Mouse (Mus musculus): ENCODE data around the gene Rhot2. TPM values are rescaled to one million over a fixed set of nuclear protein-coding genes. Genes with fewer than 3 reads are reported as not detected.

Gene Rhot2
- polyA plus RNA-seq, 1 experiment = 69.0 TPM

DNA sequence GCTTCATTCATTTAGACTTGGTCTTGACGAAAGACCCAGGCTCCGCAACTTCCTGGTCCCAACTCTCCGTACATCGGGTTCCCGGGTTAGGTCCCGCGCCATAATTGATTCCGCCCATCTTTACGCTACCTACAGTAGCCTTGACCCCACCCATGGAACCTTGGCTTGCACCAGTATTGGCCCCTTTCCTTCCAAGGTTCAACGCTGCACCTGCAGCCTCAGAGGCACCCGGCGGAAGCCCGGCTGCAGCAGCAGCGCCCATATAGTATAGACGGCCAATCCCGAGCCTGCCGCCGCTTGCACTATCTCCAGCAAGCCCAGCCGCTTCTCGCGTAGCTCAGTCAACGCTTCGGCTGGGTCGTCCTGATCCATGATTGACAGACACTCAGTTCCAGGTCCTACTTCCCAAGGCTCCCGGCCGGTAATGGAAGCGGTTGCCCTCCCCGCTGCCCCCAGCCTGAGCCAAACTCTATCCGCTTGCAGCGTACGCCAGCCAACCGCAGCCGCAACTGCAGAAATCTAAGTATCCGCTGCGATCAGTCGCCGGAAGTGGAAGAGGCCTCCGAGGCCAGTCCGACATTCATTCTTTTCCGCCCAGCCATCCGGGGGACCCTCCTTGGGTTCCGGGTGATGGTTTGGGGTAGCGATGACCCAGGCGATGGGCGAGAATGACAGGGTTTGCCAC is 52.7 kb downstream of the Rhot2 start:
- Histone ChIP-seq H3K4me1 (ENCODE audit: control insufficient read depth, insufficient read depth, insufficient read length, low read length) (peaks cover 11% of the 10 kb centered on the region), H3K27ac (replicated peaks; ENCODE audit: low read depth, low read length) (peak overlapping the region; percentile 67), H3K4me3 (ENCODE audit: insufficient read depth, low read depth, low read length) (peak overlapping the region; percentile 70)

DNA sequence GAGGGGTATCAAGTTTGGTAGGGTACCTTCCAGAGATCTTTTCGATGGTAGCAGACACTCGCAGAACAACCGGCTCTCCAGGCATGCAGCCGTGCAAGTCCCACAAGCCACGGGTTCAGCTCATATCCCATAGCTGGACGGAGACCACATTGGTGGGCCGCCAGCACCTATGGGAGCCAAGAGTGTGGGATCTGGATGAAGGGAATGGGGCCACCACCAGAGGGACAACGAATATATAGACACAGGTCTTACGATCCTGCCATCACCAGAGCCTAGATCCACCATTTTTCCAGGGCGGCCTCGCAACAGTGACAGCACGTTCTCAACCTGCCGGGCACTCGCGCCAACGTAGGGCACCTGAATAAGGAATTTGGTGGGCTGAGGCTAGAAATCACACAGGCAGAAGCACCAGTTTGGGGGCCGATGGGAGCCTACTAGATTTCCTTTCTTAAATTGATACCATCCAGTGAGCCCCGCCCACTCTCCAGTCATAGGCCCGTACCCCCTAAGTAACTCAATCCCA is 53.3 kb downstream of the Rhot2 start:
- Histone ChIP-seq H3K27ac (replicated peaks; ENCODE audit: low read depth, low read length) (no peak overlapping the region), H3K4me3 (ENCODE audit: insufficient read depth, low read depth, low read length) (peak overlapping the region; percentile 70), H3K4me1 (ENCODE audit: control insufficient read depth, insufficient read depth, insufficient read length, low read length) (peaks cover 11% of the 10 kb centered on the region)

Other genes starting within 250 kb of the Rhot2 start
- not detected in 2 replicates for gene Gng13, start 127.7 kb downstream of the Rhot2 start, polyA plus RNA-seq (2012; ENCODE audit: insufficient read depth, insufficient read length, missing spikeins)
- 0.87 and 3.0 TPM in 2 replicates for gene Chtf18, start 117.4 kb downstream of the Rhot2 start, polyA plus RNA-seq (2012; ENCODE audit: insufficient read depth, insufficient read length, missing spikeins)
- 3.0 and 3.9 TPM in 2 replicates for gene Rpusd1, start 117.2 kb downstream of the Rhot2 start, polyA plus RNA-seq (2012; ENCODE audit: insufficient read depth, insufficient read length, missing spikeins)
- not detected in 2 replicates for gene Mslnl, start 108.8 kb downstream of the Rhot2 start, polyA plus RNA-seq (2012; ENCODE audit: insufficient read depth, insufficient read length, missing spikeins)
- gene Msln, start 90.5 kb downstream of the Rhot2 start, polyA plus RNA-seq (2012; ENCODE audit: insufficient read depth, insufficient read length, missing spikeins) = not detected in 2 replicates
- gene Narfl, start 71.1 kb downstream of the Rhot2 start, polyA plus RNA-seq (2012; ENCODE audit: insufficient read depth, insufficient read length, missing spikeins) = 40.5 and 42.4 TPM in 2 replicates
- gene Haghl, start 59.2 kb downstream of the Rhot2 start, polyA plus RNA-seq (2012; ENCODE audit: insufficient read depth, insufficient read length, missing spikeins) = 5.0 and 5.9 TPM in 2 replicates
- not detected in 2 replicates for gene Ccdc78, start 58.3 kb downstream of the Rhot2 start, polyA plus RNA-seq (2012; ENCODE audit: insufficient read depth, insufficient read length, missing spikeins)
- gene Fam173a, start 52.0 kb downstream of the Rhot2 start, polyA plus RNA-seq (2012; ENCODE audit: insufficient read depth, insufficient read length, missing spikeins) = 41.4 and 42.8 TPM in 2 replicates
- 4.6 TPM in 1 of 2 replicates, not detected in the other for gene AC134908.4, start 49.2 kb downstream of the Rhot2 start, polyA plus RNA-seq (2012; ENCODE audit: insufficient read depth, insufficient read length, missing spikeins)
- 1.8 and 3.2 TPM in 2 replicates for gene Metrn, start 47.7 kb downstream of the Rhot2 start, polyA plus RNA-seq (2012; ENCODE audit: insufficient read depth, insufficient read length, missing spikeins)
- gene Fbxl16, start 35.8 kb downstream of the Rhot2 start, polyA plus RNA-seq (2012; ENCODE audit: insufficient read depth, insufficient read length, missing spikeins) = 0.42 and 0.79 TPM in 2 replicates
- gene Wdr24, start 21.2 kb downstream of the Rhot2 start, polyA plus RNA-seq (2012; ENCODE audit: insufficient read depth, insufficient read length, missing spikeins) = 6.3 and 7.1 TPM in 2 replicates
- gene Jmjd8, start 16.0 kb downstream of the Rhot2 start, polyA plus RNA-seq (2012; ENCODE audit: insufficient read depth, insufficient read length, missing spikeins) = 29.2 and 37.3 TPM in 2 replicates
- 65.3 and 69.4 TPM in 2 replicates for gene Stub1, start 11.4 kb downstream of the Rhot2 start, polyA plus RNA-seq (2012; ENCODE audit: insufficient read depth, insufficient read length, missing spikeins)
- gene Rhbdl1, start 7.6 kb downstream of the Rhot2 start, polyA plus RNA-seq (2012; ENCODE audit: insufficient read depth, insufficient read length, missing spikeins) = 3.4 and 5.0 TPM in 2 replicates
- 0.95 and 1.6 TPM in 2 replicates for gene Gm20683, start 3.1 kb downstream of the Rhot2 start, polyA plus RNA-seq (2012; ENCODE audit: insufficient read depth, insufficient read length, missing spikeins)
- gene Wdr90, start 16.6 kb upstream of the Rhot2 start, polyA plus RNA-seq (2012; ENCODE audit: insufficient read depth, insufficient read length, missing spikeins) = 1.6 and 2.4 TPM in 2 replicates
- gene Mcrip2, start 23.9 kb upstream of the Rhot2 start, polyA plus RNA-seq (2012; ENCODE audit: insufficient read depth, insufficient read length, missing spikeins) = 432 and 445 TPM in 2 replicates
- 47.5 and 52.1 TPM in 2 replicates for gene Mettl26, start 30.2 kb upstream of the Rhot2 start, polyA plus RNA-seq (2012; ENCODE audit: insufficient read depth, insufficient read length, missing spikeins)
- gene Wfikkn1, start 36.0 kb upstream of the Rhot2 start, polyA plus RNA-seq (2012; ENCODE audit: insufficient read depth, insufficient read length, missing spikeins) = not detected in 2 replicates
- gene Rab40c, start 74.9 kb upstream of the Rhot2 start, polyA plus RNA-seq (2012; ENCODE audit: insufficient read depth, insufficient read length, missing spikeins) = 6.3 and 7.0 TPM in 2 replicates
- 65.6 and 109 TPM in 2 replicates for gene Pigq, start 100.1 kb upstream of the Rhot2 start, polyA plus RNA-seq (2012; ENCODE audit: insufficient read depth, insufficient read length, missing spikeins)
- not detected in 2 replicates for gene Nhlrc4, start 100.1 kb upstream of the Rhot2 start, polyA plus RNA-seq (2012; ENCODE audit: insufficient read depth, insufficient read length, missing spikeins)
- not detected in 2 replicates for gene A930017K11Rik, start 107.7 kb upstream of the Rhot2 start, polyA plus RNA-seq (2012; ENCODE audit: insufficient read depth, insufficient read length, missing spikeins)
- gene Capn15, start 140.9 kb upstream of the Rhot2 start, polyA plus RNA-seq (2012; ENCODE audit: insufficient read depth, insufficient read length, missing spikeins) = 4.7 and 5.6 TPM in 2 replicates
- gene Rab11fip3, start 224.7 kb upstream of the Rhot2 start, polyA plus RNA-seq (2012; ENCODE audit: insufficient read depth, insufficient read length, missing spikeins) = 5.3 and 5.7 TPM in 2 replicates
- gene Decr2, start 245.5 kb upstream of the Rhot2 start, polyA plus RNA-seq (2012; ENCODE audit: insufficient read depth, insufficient read length, missing spikeins) = 48.4 and 53.1 TPM in 2 replicates